Mouse (Mus musculus) heart, adult 2 months (tissue): ENCODE data around the gene Spata13.

ENCODE experiments used
- CTCF ChIP-seq: fragments of 200-600 bp; IDR thresholded peaks from 2 replicates; pipeline ENCODE4 v1.8.1; 2022; ENCODE audit warnings: antibody characterized with exemption, mild to moderate bottlenecking, moderate library complexity
- POLR2A ChIP-seq: fragments of 200-500 bp; IDR thresholded peaks from 2 replicates; pipeline ENCODE4 v1.6.1; 2011; ENCODE audit warnings: mild to moderate bottlenecking, low read depth, low read length, control low read depth; ENCODE audit not compliant: insufficient read depth

GRCm38 (mm10) chr14:60694215-60694997 lies 60.6 kb downstream of the Spata13 start:
- TF ChIP-seq CTCF (peak; percentile 86), POLR2A (no peak)
